Mouse (Mus musculus) kidney, adult 9 months (tissue): ENCODE measurements at regions not wholly inside any gene's neighbourhood (a gene's known extent, or its start where the extent isn't known, plus 50 kb on each side); places are given as distances from the start of the nearest gene placed in this dataset.

Source experiments
- DNase-seq: peaks from one replicate; pipeline ENCODE4 v3.0.0; 2022

GRCm38 (mm10) chr12:93549900-93550299 lies 1700.9 kb upstream of the Sel1l start:
- peak; percentile 11 for DNase-seq

DNA sequence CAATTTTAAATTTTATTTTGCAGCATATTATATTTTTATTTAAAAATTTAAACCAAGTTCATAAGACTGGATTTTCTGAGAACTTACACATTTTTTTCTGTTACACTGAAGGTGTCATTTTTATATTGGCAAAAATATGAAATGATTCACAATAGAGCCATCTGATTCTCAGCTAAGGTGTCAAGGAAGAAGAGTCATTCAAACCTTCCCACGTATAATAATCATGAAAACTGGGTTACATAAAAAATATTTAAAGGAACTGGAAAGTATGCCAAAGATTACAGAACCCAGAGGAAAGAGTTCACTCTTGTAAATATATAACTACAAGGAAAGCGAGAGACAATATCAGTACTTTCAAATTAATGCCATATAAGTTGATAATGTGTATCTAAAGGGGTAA lies 1674.5 kb upstream of the Sel1l start:
- DNase-seq: no peak

GRCm38 (mm10) chr12:93486381-93486780 lies 1637.4 kb upstream of the Sel1l start:
- no peak for DNase-seq

DNA sequence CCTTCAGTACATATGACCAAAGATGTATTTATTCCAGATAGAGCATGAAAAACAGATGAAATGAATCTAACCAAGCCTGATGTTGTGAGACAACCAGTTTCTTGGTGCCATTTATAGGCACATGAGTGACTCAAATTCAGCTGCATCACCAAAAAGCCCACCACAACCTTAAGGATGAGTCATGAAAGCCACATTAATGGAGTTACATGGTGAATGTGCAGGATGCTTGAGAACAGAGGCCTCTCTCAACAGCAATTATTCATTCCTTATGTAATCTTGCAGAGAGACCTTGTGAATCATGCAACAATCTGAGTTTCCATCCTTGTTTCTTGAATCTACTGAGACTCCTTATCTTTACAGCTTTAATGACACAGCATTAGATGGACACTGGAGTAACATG lies 1613.1 kb upstream of the Sel1l start:
- DNase-seq: no peak

DNA sequence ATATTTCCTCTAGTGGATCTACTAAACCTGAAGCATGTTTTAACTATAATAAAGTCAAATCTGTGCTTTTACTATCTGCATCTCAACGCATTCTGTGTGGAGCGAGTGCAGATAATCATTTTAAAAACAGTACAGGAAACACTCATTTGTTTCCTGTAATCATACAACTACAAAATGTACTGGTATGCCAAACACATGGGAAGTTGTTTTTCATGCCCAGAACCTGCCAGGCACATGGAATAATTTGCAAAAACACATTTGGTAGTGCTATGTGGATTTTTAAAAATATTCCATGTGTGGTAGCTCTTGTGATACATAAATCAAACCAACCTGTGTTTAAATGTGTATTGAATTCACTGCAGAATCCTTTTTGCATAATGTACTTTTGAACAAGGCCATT lies 1600.5 kb upstream of the Sel1l start:
- no peak for DNase-seq

- DNase-seq: no peak
These were observed 1580.3 kb upstream of the Sel1l start for GRCm38 (mm10) chr12:93429218-93429617.

DNA sequence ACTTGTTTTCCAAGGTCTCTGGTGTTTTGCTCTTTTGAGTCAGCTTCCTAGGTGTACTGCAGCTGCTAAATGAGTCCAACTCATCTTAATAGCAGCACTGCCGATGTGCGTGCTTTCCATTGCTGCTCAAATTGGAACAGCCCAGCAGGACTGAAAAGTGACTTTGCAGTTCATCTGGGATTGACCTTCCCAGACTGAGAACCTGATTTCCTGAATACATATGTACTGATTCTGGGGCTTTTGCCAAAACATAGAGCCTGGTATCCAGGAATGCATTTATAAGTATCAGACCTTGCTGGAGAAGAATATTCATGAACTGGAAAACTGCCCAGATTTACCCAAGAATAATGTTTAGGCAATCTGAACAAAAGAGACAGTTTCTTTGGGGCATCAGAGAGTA lies 1579.0 kb upstream of the Sel1l start:
- no peak for DNase-seq

DNA sequence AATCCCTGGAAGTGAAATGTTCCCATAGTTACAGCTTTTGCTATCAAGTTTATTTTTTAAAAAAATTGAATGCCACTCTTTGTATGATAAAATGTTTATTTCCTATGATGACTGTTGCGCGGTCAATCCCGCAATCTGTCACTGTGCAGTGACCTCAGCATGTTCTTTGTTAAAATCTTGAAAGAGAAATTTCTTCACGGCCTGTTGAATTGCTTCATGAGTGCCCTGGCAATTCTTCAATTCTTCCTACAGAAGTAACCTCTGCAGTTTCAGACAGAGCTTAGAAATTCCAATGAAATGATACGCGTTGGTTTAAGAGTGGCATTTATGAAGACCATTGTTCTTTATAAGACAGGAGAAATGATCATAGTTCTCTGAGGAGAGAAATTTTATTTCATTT lies 1567.4 kb upstream of the Sel1l start:
- DNase-seq: no peak

- no peak for DNase-seq
These were observed 1566.8 kb upstream of the Sel1l start for GRCm38 (mm10) chr12:93415791-93416190.

DNA sequence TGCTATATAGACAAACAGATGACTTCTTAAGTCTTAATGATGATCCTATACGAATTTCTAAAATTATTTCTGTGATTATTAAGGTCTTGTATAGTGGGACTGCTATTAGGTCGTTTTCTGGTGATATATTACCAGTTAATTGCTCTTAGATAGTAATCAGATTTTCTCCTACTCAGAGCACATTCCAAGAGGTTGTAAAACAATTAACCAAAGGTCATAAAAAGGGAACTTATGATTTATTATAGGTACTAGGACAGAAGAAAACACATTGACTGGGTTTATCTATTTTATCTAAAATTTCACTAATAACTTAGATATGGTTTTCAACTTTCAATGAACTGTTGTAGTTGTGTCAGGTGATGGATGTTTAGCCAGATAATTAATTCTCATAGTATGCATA lies 1536.6 kb upstream of the Sel1l start:
- no peak for DNase-seq

DNA sequence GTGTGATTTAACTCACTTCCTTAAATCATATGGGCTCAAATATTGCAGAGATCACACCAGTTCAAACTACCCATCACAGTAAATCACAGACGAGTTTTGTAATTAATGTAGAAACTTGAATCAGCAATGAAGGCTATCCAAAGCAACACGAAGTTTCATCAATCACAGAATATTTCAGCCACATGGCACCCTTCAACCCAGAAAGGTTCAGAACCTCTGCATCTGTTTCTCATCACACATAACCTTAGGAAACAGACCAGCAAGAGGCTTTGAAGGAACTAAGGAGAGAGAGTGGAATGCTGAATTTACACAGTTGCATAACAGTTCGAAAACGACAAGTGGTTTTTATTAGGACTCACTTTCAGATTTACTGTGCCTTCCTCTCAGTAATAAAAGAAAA lies 1494.0 kb upstream of the Sel1l start:
- DNase-seq: no peak

DNA sequence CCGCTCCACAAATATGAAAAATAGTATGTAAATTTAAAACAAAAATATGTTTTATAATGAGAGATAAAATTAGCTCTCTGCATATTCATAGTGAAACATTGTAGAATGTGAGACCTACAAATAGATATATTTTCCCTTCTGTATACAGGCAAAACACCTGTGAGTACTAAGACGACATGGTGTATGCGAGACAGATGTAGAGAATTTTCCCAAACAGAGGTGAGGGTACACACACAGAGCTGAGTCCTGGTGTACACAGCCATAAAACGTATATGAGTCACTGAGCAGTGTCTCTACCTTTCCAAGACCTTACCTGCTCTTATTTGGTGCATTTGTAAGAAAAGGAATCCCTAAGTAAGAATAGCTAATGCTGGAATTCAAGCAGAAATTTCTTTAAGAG lies 1493.6 kb upstream of the Sel1l start:
- no peak for DNase-seq

DNA sequence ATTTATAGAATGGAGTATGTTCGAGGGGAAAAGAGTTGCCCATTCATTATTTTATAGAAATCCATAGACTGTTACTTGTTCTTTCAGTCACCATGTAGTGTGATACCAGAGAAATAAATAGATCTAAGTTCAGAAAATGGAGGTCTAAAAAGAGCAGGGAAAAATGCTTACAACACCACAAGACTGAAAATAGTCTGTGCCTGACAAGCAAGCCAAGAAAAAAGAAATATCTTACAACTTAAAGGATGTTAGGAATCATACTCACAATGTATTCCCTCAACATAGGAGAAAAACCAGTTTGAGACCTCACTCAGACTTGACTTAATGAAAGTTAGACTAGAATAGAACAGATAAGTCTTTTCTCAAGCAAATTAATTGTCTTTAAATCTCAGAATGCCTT lies 1486.6 kb upstream of the Sel1l start:
- DNase-seq: no peak

GRCm38 (mm10) chr12:93312214-93312613 lies 1463.3 kb upstream of the Sel1l start:
- no peak for DNase-seq

DNA sequence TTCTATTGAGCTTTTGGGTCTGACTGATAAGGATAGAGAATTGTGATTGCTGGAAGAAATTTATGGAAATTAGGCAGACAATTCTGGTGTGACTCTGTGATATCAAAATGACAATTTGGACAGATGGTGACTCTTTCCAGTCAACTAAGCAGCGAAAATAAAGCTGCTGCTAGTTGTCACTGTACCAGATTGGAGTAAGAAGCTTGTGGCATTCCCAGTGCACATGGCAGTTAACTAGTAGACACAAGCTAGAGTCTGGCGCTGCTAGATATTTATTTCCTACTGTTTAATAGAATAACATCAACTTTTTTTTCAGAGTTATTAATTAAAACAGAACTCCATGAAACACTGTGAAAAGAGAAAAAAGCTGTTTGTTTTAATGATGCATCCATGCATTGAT lies 1432.9 kb upstream of the Sel1l start:
- no peak for DNase-seq

DNA sequence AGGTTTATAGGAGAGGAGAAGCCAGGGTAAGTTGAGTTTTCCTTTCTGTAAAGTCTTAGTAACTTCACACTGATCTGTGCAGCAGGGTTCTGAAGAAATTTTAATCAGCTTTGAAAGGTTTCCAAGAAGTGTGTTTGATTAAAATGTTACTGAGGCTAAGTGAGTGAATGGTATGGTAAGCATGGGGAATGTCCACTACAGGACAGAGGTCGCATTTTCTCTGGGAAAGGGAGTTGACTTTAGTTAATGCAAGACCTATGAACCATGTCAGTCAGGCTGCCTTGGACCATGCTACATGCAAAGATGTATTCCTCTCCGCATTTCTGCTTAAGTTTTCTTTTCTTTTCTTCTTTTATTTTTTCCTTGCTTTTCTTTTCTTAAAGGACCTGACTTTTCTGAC lies 1424.7 kb upstream of the Sel1l start:
- peak; percentile 70 for DNase-seq

DNA sequence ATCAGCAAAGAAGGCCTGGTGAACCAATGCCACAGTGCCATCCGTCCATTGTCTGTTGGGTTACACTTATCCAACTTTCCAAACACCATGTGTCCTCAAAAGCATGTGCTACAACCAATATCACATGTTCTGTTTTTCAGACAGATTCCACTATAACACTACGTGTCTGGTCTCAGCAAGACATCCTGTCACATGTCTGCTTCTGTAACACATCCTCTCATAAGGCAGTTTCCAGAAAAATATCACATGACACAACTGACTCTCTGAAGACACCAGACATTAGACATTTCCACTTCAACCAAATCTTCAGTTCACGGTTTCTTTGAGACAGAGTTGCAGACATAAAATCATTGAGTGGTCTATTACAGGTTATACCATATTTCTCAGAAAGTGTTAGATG lies 1381.3 kb upstream of the Sel1l start:
- no peak for DNase-seq

DNA sequence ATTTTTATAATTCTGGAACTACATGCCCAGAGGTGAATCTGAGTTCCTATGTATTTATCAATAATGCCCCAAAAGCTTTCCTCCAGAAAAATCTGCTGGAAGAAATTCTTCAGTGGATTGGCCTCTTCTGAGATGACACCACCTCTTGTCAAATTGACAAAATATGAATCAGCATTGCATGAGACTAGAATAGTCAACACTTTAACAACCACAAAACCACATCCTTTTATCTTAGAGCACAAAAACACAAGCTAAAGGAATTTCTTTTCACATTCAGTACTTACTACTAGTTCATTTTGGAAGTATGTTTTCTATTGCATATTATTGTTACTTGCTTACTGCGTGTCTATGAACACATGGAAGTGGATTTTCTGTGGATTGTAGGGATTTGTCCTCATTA lies 1377.9 kb upstream of the Sel1l start:
- no peak for DNase-seq

- no peak for DNase-seq
These were observed 1372.4 kb upstream of the Sel1l start for GRCm38 (mm10) chr12:93221179-93221922.

GRCm38 (mm10) chr12:93207596-93207995 lies 1358.6 kb upstream of the Sel1l start:
- no peak for DNase-seq

DNA sequence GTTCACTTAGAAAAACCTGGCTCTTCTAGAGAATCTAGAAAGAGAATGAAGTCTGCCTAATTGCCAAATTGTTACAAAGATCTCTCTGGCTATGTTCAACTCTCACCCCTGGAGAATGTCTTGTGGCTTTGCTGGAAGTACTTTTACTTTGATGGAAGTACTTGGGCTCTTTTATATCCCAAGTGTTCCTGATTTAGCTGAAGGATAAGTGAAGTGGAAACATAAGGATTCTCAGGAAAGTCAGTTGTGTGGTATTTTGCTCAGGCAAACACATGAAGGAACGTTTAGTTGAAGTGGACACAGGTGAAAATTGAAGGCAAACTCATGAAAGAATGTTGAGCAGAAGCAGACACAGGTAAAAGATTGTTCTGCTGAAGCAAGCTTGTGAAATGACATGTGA lies 1340.0 kb upstream of the Sel1l start:
- DNase-seq: no peak

GRCm38 (mm10) chr12:93173744-93174143 lies 1324.8 kb upstream of the Sel1l start:
- no peak for DNase-seq

DNA sequence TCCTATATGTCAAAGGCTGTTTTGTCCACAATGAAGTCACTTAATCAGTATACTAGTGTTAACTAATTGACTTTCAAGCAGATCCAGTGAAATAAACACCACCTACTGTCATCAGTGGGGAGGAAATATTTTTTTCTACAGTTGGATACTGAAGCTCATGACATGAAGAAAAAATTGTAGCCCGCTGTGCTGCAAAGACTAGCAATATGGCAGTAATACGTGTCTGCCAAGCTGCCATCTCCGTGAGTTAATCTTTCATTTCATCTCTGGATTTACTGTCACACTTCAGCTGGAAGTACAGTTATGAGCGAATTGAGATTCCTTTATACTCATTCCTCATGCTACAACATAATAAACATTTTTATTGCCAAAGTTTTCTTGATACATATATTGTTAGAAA lies 1311.3 kb upstream of the Sel1l start:
- DNase-seq: no peak

DNA sequence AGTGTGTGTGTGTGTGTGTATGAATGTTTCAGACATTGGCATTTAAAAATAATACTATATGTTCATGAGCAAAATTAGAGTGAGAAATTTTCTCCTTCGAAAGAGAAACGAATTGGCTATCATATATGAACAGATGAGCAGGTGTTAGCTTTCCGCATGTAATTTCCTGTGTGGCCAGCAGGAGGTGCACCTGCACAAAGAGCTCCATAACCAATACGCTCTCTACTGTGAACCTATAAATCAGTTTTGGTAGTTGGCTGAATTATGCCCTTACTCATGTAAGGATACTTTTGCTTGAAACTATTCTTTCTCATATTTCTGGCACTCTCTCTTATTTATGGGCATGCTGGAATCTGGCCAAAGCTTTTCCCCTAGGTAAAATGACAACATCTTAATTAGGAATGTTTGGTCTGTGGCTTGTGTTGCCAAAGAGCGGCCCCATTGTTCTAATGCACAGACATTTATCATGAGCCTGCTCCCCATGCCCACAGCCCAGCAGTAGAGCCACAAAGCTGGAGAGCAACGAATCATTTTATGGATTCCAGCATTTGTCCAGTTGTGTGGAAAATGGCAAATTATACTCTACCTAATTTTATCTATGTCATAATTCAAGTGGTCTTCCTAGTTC lies 1303.8 kb upstream of the Sel1l start:
- DNase-seq: peak; percentile 55

DNA sequence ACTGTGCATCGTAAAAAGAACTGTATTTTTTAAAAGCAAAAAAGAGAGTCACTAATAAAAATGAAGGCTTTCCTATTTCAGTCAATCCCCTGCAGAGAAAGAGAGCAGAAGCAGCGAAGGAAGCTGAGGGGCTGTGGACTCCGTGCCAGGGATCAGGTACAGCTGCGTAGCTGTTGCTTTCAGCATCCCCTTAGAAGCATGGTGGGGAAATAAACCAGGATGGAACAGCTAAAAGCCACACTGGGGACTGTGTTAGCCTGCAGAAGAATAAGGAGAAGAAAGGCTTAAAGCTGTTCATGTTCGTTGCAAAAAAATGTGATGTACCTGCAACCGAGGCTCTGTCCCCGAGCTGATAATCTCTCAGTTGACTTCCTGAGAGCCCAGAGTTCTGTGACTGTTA lies 1302.6 kb upstream of the Sel1l start:
- no peak for DNase-seq
